Mouse (Mus musculus) hindbrain, postnatal 0 days (tissue): ENCODE results near the gene Stk16. TPM values are rescaled to one million over a fixed set of nuclear protein-coding genes. Genes with fewer than 3 reads are reported as not detected.

Source experiments
- ATAC-seq: fragments of 200-750 bp; cut with Nextera tagmentation; 2 replicates; pipeline ENCODE4 v1.8.0; 2017; ENCODE audit warnings: mild to moderate bottlenecking, moderate TSS enrichment, moderate library complexity
- DNase-seq: peaks from one replicate; pipeline ENCODE4 v3.0.0-alpha.2; 2015; ENCODE audit warnings: low spot score
- H3K27ac ChIP-seq: fragments of 300-500 bp; sonication (generic); 2 replicates; pipeline ENCODE4 v1.5.1; 2014; ENCODE audit warnings: mild to moderate bottlenecking
- H3K27me3 ChIP-seq: fragments of 300-500 bp; sonication (generic); 2 replicates; pipeline ENCODE4 v1.6.1; 2014; ENCODE audit warnings: low read length, mixed read lengths; ENCODE audit not compliant: insufficient read depth
- H3K36me3 ChIP-seq: fragments of 300-500 bp; sonication (generic); 2 replicates; pipeline ENCODE4 v1.6.1; 2014; ENCODE audit warnings: low read length, mixed read lengths; ENCODE audit not compliant: insufficient read depth
- H3K4me1 ChIP-seq: fragments of 300-500 bp; sonication (generic); 2 replicates; pipeline ENCODE4 v1.6.1; 2014; ENCODE audit warnings: antibody characterized with exemption, low read length, mixed read lengths; ENCODE audit not compliant: insufficient read depth
- H3K4me2 ChIP-seq: fragments of 300-500 bp; sonication (generic); 2 replicates; pipeline ENCODE4 v1.6.1; 2014; ENCODE audit warnings: low read depth, mild to moderate bottlenecking, low read length, moderate library complexity, mixed read lengths
- H3K4me3 ChIP-seq: fragments of 300-500 bp; sonication (generic); 2 replicates; pipeline ENCODE4 v1.5.1; 2014; ENCODE audit warnings: low read length
- H3K9ac ChIP-seq: fragments of 300-500 bp; sonication (generic); replicated peaks from 2 replicates; pipeline ENCODE4 v1.6.1; 2014; ENCODE audit warnings: mild to moderate bottlenecking, low read length, moderate library complexity, mixed read lengths
- H3K9me3 ChIP-seq: fragments of 300-500 bp; sonication (generic); 2 replicates; pipeline ENCODE4 v1.6.1; 2016; ENCODE audit warnings: low read length, mixed read lengths
- CTCF ChIP-seq: IDR thresholded peaks from 2 replicates; pipeline ENCODE4 v1.5.1; 2016; ENCODE audit warnings: antibody characterized with exemption, control low read depth, low read depth
- WGBS: fragments of 180-500 bp; shearing (Covaris S2); extraction: QIAGEN DNeasy Blood & Tissue Kit; methylation state at CpG from one replicate; pipeline ENCODE4 v1.1.7; 2014; 5-methylcytosine and 5-hydroxymethylcytosine counted together
- microRNA-seq, 2 experiments: library from miRNA; unstranded; fragments of <30 nt; microRNA quantifications; one replicate each; pipeline ENCODE4; 2016
- polyA plus RNA-seq: library from polyadenylated mRNA; unstranded; fragments of >200 nt; fragmentation: Nextera tagmentation; extraction: Ambion mirVana; gene quantifications from 2 replicates; pipeline ENCODE4 v1.2.1, GENCODE M21; 2015
- total RNA-seq: library from RNA; depleted of rRNA; stranded (reverse); fragments of >200 nt; gene quantifications from 2 replicates; pipeline ENCODE4 v1.2.3, GENCODE M21; 2014; rRNA removed

Stk16 gene
- total and polyA plus RNA-seq, 2 experiments from 2014 or later, result 103 to 105 TPM

GRCm38 (mm10) chr1:75264091-75264880, 53.6 kb downstream of the Stk16 start, which contains the start of gene Ptprn:
Ptprn (minus strand) TSS chr1:75264502.
- Histone ChIP-seq H3K4me2 (peak within 1 kb of the TSS; percentile 64), H3K4me1 (no peaks in the 10 kb centered on the region), H3K36me3 (no peaks in the 10 kb centered on the region), H3K4me3 (peak within 1 kb of the TSS; percentile 60), H3K9ac (peak within 1 kb of the TSS; percentile 57), H3K27me3 (peaks cover 6% of the 10 kb centered on the region), H3K27ac (peak within 1 kb of the TSS; percentile 55), H3K9me3 (no peaks in the 10 kb centered on the region)
- peak; percentile 27 for TF ChIP-seq CTCF
- WGBS, result 11% methylated on average over 30 of the region's 32 CpGs
- ATAC-seq (peak; percentile 86), DNase-seq (peak; percentile 82)

Small RNAs within 50 kb of the gene (microRNA-seq; reads per million reads assigned to microRNA genes)
- gene Gm27943, result 0 reads per million in 2 experiments

Other genes with a start within 250 kb of the Stk16 start
- gene Nhej1, start 85.6 kb upstream of the Stk16 start, total RNA-seq, result 4.4 and 7.8 TPM in 2 replicates
- gene Nhej1, start 85.6 kb upstream of the Stk16 start, polyA plus RNA-seq, result 5.2 and 5.8 TPM in 2 replicates
- not detected in 2 replicates for gene Slc23a3, start 76.9 kb upstream of the Stk16 start, total RNA-seq
- gene Slc23a3, start 76.9 kb upstream of the Stk16 start, polyA plus RNA-seq, result not detected in 2 replicates
- gene Cnppd1, start 68.1 kb upstream of the Stk16 start, total RNA-seq, result 50.0 and 52.4 TPM in 2 replicates
- gene Cnppd1, start 68.1 kb upstream of the Stk16 start, polyA plus RNA-seq, result 44.8 and 46.3 TPM in 2 replicates
- gene Retreg2, start 68.1 kb upstream of the Stk16 start, total RNA-seq, result 240 and 274 TPM in 2 replicates
- gene Retreg2, start 68.1 kb upstream of the Stk16 start, polyA plus RNA-seq, result 124 and 137 TPM in 2 replicates
- 35.9 and 49.5 TPM in 2 replicates for gene Zfand2b, start 42.2 kb upstream of the Stk16 start, total RNA-seq
- 45.0 and 47.3 TPM in 2 replicates for gene Zfand2b, start 42.2 kb upstream of the Stk16 start, polyA plus RNA-seq
- gene Abcb6, start 30.4 kb upstream of the Stk16 start, total RNA-seq, result 51.5 and 52.0 TPM in 2 replicates
- 40.4 and 45.9 TPM in 2 replicates for gene Abcb6, start 30.4 kb upstream of the Stk16 start, polyA plus RNA-seq
- 17.9 and 30.2 TPM in 2 replicates for gene Ankzf1, start 18.7 kb upstream of the Stk16 start, total RNA-seq
- 14.1 and 17.0 TPM in 2 replicates for gene Ankzf1, start 18.7 kb upstream of the Stk16 start, polyA plus RNA-seq
- gene Atg9a, start 18.6 kb upstream of the Stk16 start, total RNA-seq, result 132 and 155 TPM in 2 replicates
- gene Atg9a, start 18.6 kb upstream of the Stk16 start, polyA plus RNA-seq, result 60.3 and 62.8 TPM in 2 replicates
- gene Glb1l, start within 50 bp of the Stk16 start, total RNA-seq, result 14.8 and 15.3 TPM in 2 replicates
- gene Glb1l, start within 50 bp of the Stk16 start, polyA plus RNA-seq, result 15.5 TPM in 2 replicates
- gene Tuba4a, start 9.0 kb downstream of the Stk16 start, total RNA-seq, result 180 and 235 TPM in 2 replicates
- 155 and 163 TPM in 2 replicates for gene Tuba4a, start 9.0 kb downstream of the Stk16 start, polyA plus RNA-seq
- not detected in 2 replicates for gene A630095N17Rik, start 21.3 kb downstream of the Stk16 start, total RNA-seq
- gene A630095N17Rik, start 21.3 kb downstream of the Stk16 start, polyA plus RNA-seq, result 0.29 and 0.31 TPM in 2 replicates
- gene Dnajb2, start 25.6 kb downstream of the Stk16 start, total RNA-seq, result 33.3 and 48.0 TPM in 2 replicates
- gene Dnajb2, start 25.6 kb downstream of the Stk16 start, polyA plus RNA-seq, result 62.6 and 64.5 TPM in 2 replicates
- 120 and 132 TPM in 2 replicates for gene Ptprn, start 53.7 kb downstream of the Stk16 start, total RNA-seq
- gene Ptprn, start 53.7 kb downstream of the Stk16 start, polyA plus RNA-seq, result 46.0 and 48.3 TPM in 2 replicates
- 257 and 298 TPM in 2 replicates for gene Resp18, start 67.6 kb downstream of the Stk16 start, total RNA-seq
- gene Resp18, start 67.6 kb downstream of the Stk16 start, polyA plus RNA-seq, result 394 and 396 TPM in 2 replicates
- gene Dnpep, start 107.2 kb downstream of the Stk16 start, total RNA-seq, result 143 and 175 TPM in 2 replicates
- 120 and 131 TPM in 2 replicates for gene Dnpep, start 107.2 kb downstream of the Stk16 start, polyA plus RNA-seq
- 2.6 and 6.9 TPM in 2 replicates for gene Des, start 149.5 kb downstream of the Stk16 start, total RNA-seq
- 1.2 and 1.6 TPM in 2 replicates for gene Des, start 149.5 kb downstream of the Stk16 start, polyA plus RNA-seq
- gene Speg, start 164.5 kb downstream of the Stk16 start, total RNA-seq, result 50.4 and 52.7 TPM in 2 replicates
- gene Speg, start 164.5 kb downstream of the Stk16 start, polyA plus RNA-seq, result 19.2 and 19.9 TPM in 2 replicates
- gene Gmppa, start 225.1 kb downstream of the Stk16 start, total RNA-seq, result 88.0 and 96.8 TPM in 2 replicates
- gene Gmppa, start 225.1 kb downstream of the Stk16 start, polyA plus RNA-seq, result 59.9 and 63.1 TPM in 2 replicates
- gene Asic4, start 239.6 kb downstream of the Stk16 start, total RNA-seq, result 71.4 and 74.1 TPM in 2 replicates
- 17.0 and 21.0 TPM in 2 replicates for gene Asic4, start 239.6 kb downstream of the Stk16 start, polyA plus RNA-seq